Mouse (Mus musculus) brain, embryonic 14.5 days (tissue): ENCODE measurements around the gene Rsph1.

ENCODE experiments used
- CTCF ChIP-seq: fragments of 200-500 bp; IDR thresholded peaks from 2 replicates; pipeline ENCODE4 v1.5.1; 2012; ENCODE audit warnings: inconsistent platforms, mild to moderate bottlenecking, moderate library complexity, borderline replicate concordance; ENCODE audit not compliant: insufficient read depth, insufficient read length; ENCODE audit errors: extremely low read depth
- POLR2A ChIP-seq: fragments of 200-500 bp; IDR thresholded peaks from 2 replicates; pipeline ENCODE4 v1.6.1; 2012; ENCODE audit warnings: mild to moderate bottlenecking, inconsistent platforms, borderline replicate concordance; ENCODE audit not compliant: poor library complexity, insufficient read depth, insufficient read length, severe bottlenecking; ENCODE audit errors: extremely low read depth

GRCm38 (mm10) chr17:31288999-31289726 lies 12.0 kb upstream of the Rsph1 start:
- TF ChIP-seq CTCF (no peak), POLR2A (no peak)
